Mouse (Mus musculus) CH12.LX (cell line): ENCODE data around the gene Pdzd3.

Source experiments
- CTCF ChIP-seq, 2 experiments: IDR thresholded peaks in 1 of 2; conservative IDR thresholded peaks in 1 of 2; 2 replicates each; pipeline ENCODE4 v1.5.1; 2011 to 2012; ENCODE audit warnings: low read depth in 2 of 2, low read length in 2 of 2, improper control_type of control experiment in 1 of 2, inconsistent platforms in 1 of 2, mild to moderate bottlenecking in 1 of 2, moderate library complexity in 1 of 2
- EP300 ChIP-seq: IDR thresholded peaks from 2 replicates; pipeline ENCODE4 v1.6.1; 2011; ENCODE audit warnings: low read length, improper control_type of control experiment
- NELFE ChIP-seq: IDR thresholded peaks from 2 replicates; pipeline ENCODE4 v1.6.1; 2011; ENCODE audit warnings: low read depth, low read length, improper control_type of control experiment
- POLR2A ChIP-seq: IDR thresholded peaks from 2 replicates; pipeline ENCODE4 v1.6.1; 2011; ENCODE audit warnings: low read depth, mild to moderate bottlenecking, improper control_type of control experiment, low read length
- USF1 ChIP-seq: IDR thresholded peaks from 2 replicates; pipeline ENCODE4 v1.6.1; 2014; ENCODE audit warnings: low read depth, mild to moderate bottlenecking, inconsistent platforms, low read length, improper control_type of control experiment

- TF ChIP-seq USF1: no peak
- TF ChIP-seq CTCF (conservative IDR thresholded peaks at IDR 0.05 in 1 of 2, IDR thresholded peaks at IDR 0.05 in 1 of 2; ENCODE audit: low read depth in 2 of 2, low read length in 2 of 2): no peak
- TF ChIP-seq NELFE: no peak
- TF ChIP-seq EP300: no peak
- TF ChIP-seq POLR2A: no peak
Measured at GRCm38 (mm10) chr9:44207840-44208239, 43.4 kb downstream of the Pdzd3 start.
